Mouse (Mus musculus) intestine, postnatal 0 days (tissue): ENCODE data around the gene Ggcx. TPM values are rescaled to one million over a fixed set of nuclear protein-coding genes. Genes with fewer than 3 reads are reported as not detected.

Experiments used
- ATAC-seq: fragments of 200-750 bp; cut with Nextera tagmentation; 2 replicates; pipeline ENCODE4 v1.8.0; 2017; ENCODE audit warnings: mild to moderate bottlenecking, moderate TSS enrichment, moderate library complexity
- H3K27ac ChIP-seq: fragments of 300-500 bp; sonication (generic); 2 replicates; pipeline ENCODE4 v1.5.1; 2014; ENCODE audit warnings: mild to moderate bottlenecking, low read depth, low read length, moderate library complexity
- H3K27me3 ChIP-seq: fragments of 300-500 bp; sonication (generic); replicated peaks from 2 replicates; pipeline ENCODE4 v1.6.1; 2014; ENCODE audit warnings: low read length, mixed read lengths; ENCODE audit not compliant: control insufficient read depth, insufficient read depth
- H3K36me3 ChIP-seq: fragments of 300-500 bp; sonication (generic); 2 replicates; pipeline ENCODE4 v1.6.1; 2014; ENCODE audit warnings: mild to moderate bottlenecking, moderate library complexity; ENCODE audit not compliant: control insufficient read depth, insufficient read depth
- H3K4me1 ChIP-seq: fragments of 300-500 bp; sonication (generic); replicated peaks from 2 replicates; pipeline ENCODE4 v1.6.1; 2014; ENCODE audit warnings: antibody characterized with exemption, low read length, mixed read lengths; ENCODE audit not compliant: control insufficient read depth, insufficient read depth
- H3K4me2 ChIP-seq: fragments of 300-500 bp; sonication (generic); replicated peaks from 2 replicates; pipeline ENCODE4 v1.6.1; 2014; ENCODE audit warnings: low read depth, mild to moderate bottlenecking, moderate library complexity
- H3K4me3 ChIP-seq: fragments of 300-500 bp; sonication (generic); 2 replicates; pipeline ENCODE4 v1.5.1; 2014; ENCODE audit warnings: low read depth, low read length
- H3K9ac ChIP-seq: fragments of 300-500 bp; sonication (generic); 2 replicates; pipeline ENCODE4 v1.6.1; 2014; ENCODE audit warnings: mild to moderate bottlenecking, low read depth, low read length
- H3K9me3 ChIP-seq: fragments of 300-500 bp; sonication (generic); 2 replicates; pipeline ENCODE4 v1.6.1; 2016; ENCODE audit warnings: mixed run types; ENCODE audit not compliant: control insufficient read depth
- CTCF ChIP-seq: sonication (generic); IDR thresholded peaks from 2 replicates; pipeline ENCODE4 v1.5.1; 2016; ENCODE audit warnings: low read depth, mild to moderate bottlenecking, control low read depth, antibody characterized with exemption, moderate library complexity
- WGBS: fragments of 180-500 bp; shearing (Covaris S2); extraction: QIAGEN DNeasy Blood & Tissue Kit; methylation state at CpG from one replicate; pipeline ENCODE4 v1.1.7; 2014; 5-methylcytosine and 5-hydroxymethylcytosine counted together
- polyA plus RNA-seq: library from polyadenylated mRNA; unstranded; fragments of >200 nt; fragmentation: Nextera tagmentation; extraction: Ambion mirVana; gene quantifications from 2 replicates; pipeline ENCODE4 v1.2.1, GENCODE M21; 2015

Gene Ggcx
- polyA plus RNA-seq, 1 experiment from 2014 or later: 6.8 TPM

- H3K9ac ChIP-seq: no peak overlapping the region
- no peaks in the 10 kb centered on the region for H3K9me3 ChIP-seq
- WGBS: 89% methylated on average over 8 of the region's 8 CpGs
- no peak overlapping the region for H3K4me2 ChIP-seq
- TF ChIP-seq CTCF: no peak
- no peak for ATAC-seq
- H3K27ac ChIP-seq: no peak overlapping the region
- H3K4me1 ChIP-seq: no peaks in the 10 kb centered on the region
- no peaks in the 10 kb centered on the region for H3K36me3 ChIP-seq
- no peaks in the 10 kb centered on the region for H3K27me3 ChIP-seq
- no peak overlapping the region for H3K4me3 ChIP-seq
These were observed 35.4 kb upstream of the Ggcx start for GRCm38 (mm10) chr6:72378510-72379234.

- H3K27me3 ChIP-seq: no peaks in the 10 kb centered on the region
- H3K9ac ChIP-seq: peak overlapping the region; percentile 49
- H3K36me3 ChIP-seq: peaks cover 7% of the 10 kb centered on the region; the same call in 1 of the 2 replicates
- H3K4me3 ChIP-seq: peak overlapping the region; percentile 51
- no peak for TF ChIP-seq CTCF
- ATAC-seq: 0 out of 2 replicates have a peak, but pooled peaks have one; percentile 3
- peak overlapping the region; percentile 78 for H3K4me2 ChIP-seq
- peak overlapping the region; percentile 70; the same call in 1 of the 2 replicates for H3K27ac ChIP-seq
- 57% methylated on average over 7 of the region's 7 CpGs for WGBS
- H3K4me1 ChIP-seq: no peaks in the 10 kb centered on the region
- H3K9me3 ChIP-seq: no peaks in the 10 kb centered on the region
These were observed 34.6 kb upstream of the Ggcx start for GRCm38 (mm10) chr6:72379377-72380130.

DNA sequence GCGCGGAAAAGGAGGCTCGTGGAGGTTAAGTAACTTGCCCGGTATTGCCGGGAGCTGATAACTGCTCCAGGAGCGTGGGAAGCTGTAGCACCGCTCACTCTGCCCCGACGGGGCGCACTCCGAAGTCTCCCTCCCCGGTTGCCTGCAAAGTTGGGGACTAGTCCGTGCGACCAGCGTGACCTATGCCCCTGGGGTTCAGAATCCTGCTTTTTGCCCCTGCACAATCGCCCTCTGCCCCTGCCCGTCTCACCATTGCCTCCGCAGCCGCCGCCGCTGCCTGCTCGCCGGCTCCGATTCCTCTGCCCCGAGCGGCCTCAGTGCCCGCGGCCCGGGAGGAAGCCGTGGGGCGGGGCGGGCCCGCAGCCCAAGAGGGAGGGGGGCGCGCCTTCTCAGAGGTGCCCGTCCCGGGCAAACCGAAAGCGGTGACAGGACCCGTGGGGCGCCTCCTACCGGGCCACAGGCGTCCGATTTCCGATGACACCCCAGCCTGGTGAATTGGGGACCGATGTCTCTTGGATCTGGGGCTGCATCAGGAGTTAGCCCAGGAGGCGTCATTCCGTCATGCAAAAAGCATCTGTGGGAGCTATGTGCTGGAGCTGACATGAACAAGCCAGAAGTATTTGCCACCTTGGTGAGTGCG lies 33.9 kb upstream of the Ggcx start, which contains the start of gene Vamp5:
Vamp5 (minus strand) TSS at position 338 of the 640 bp plus-strand sequence.
- peak within 1 kb of the TSS; percentile 70 for H3K27ac ChIP-seq
- peaks cover 14% of the 10 kb centered on the region for H3K36me3 ChIP-seq
- peak within 1 kb of the TSS; percentile 49 for H3K9ac ChIP-seq
- H3K4me3 ChIP-seq: peak within 1 kb of the TSS; percentile 51
- H3K27me3 ChIP-seq: no peaks in the 10 kb centered on the region
- H3K4me2 ChIP-seq: peak within 1 kb of the TSS; percentile 78
- peak; percentile 65 for TF ChIP-seq CTCF
- peak; percentile 78 for ATAC-seq
- H3K4me1 ChIP-seq: no peaks in the 10 kb centered on the region
- whole genome bisulfite sequencing: 2% methylated on average over 46 of the region's 49 CpGs
- no peaks in the 10 kb centered on the region for H3K9me3 ChIP-seq

GRCm38 (mm10) chr6:72382494-72382893 lies 31.6 kb upstream of the Ggcx start:
- Histone ChIP-seq H3K27me3 (no peaks in the 10 kb centered on the region), H3K27ac (no peak overlapping the region), H3K4me2 (no peak overlapping the region), H3K4me1 (no peaks in the 10 kb centered on the region), H3K9ac (no peak overlapping the region), H3K4me3 (no peak overlapping the region), H3K36me3 (peaks cover 30% of the 10 kb centered on the region), H3K9me3 (no peaks in the 10 kb centered on the region)
- TF ChIP-seq CTCF: no peak
- WGBS: 68% methylated on average over 6 of the region's 6 CpGs
- no peak for ATAC-seq

DNA sequence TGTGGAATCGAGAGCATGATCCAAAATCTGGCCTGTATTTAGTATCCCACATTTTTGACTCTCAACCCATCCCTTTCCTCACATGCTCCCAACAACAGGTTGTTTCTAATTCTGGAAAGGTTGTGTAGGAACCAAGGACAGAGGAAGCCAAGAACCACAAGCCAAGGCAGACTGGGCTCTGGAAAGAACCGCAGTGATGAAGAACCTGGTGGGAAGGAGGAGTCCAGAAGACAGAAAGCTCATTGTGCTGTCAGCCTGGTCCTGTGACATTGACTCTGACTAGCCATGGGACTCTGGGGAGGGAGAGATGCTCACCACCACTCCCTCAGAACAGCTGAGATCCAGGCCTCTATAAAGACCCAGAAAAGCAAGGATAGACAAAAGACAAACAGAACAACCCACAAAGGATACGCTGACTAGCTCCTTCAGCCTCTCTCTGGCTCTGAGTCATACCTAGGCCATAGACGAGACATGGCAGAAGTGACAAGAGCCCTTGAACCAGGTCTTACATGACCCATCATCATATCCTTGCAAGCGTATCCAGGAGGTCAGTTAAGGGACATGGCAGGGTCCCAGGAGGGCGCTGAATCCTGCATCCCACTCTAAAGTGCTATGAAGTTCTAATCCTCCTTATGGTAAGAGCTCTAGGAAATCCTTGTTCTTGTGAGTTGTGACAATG lies 30.8 kb upstream of the Ggcx start:
- ATAC-seq: no peak
- no peak overlapping the region for H3K9ac ChIP-seq
- H3K27me3 ChIP-seq: no peaks in the 10 kb centered on the region
- peaks cover 37% of the 10 kb centered on the region for H3K36me3 ChIP-seq
- H3K4me2 ChIP-seq: no peak overlapping the region
- no peak for TF ChIP-seq CTCF
- no peaks in the 10 kb centered on the region for H3K9me3 ChIP-seq
- no peak overlapping the region for H3K27ac ChIP-seq
- no peak overlapping the region for H3K4me3 ChIP-seq
- H3K4me1 ChIP-seq: no peaks in the 10 kb centered on the region
- 84% methylated on average over 6 of the region's 6 CpGs for WGBS
